Mouse (Mus musculus) kidney, adult 8-10 months (tissue): ENCODE results near the gene Chd9.

ENCODE experiments used
- DNase-seq, 2 experiments: peaks; one replicate each; pipeline ENCODE4 v3.0.0; 2022

Chd9 gene

DNA sequence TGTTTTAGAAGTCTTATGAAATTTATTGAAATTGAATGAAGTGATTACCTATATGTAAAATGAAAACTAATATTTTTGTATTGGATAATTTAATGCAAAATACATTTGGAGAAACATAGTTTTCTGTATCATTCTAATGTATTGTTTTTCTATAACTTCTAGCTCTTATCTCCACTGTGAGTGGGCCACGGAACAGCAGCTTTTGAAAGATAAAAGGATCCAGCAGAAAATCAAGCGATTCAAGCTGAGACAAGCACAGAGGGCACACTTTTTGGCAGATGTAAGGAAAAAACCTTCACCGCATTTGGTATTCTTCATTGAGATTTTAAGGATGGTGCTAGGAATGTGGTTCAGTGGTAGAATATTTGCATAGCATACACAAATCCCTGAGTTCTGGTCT lies 150.6 kb downstream of the Chd9 start:
- DNase-seq = no peak

DNA sequence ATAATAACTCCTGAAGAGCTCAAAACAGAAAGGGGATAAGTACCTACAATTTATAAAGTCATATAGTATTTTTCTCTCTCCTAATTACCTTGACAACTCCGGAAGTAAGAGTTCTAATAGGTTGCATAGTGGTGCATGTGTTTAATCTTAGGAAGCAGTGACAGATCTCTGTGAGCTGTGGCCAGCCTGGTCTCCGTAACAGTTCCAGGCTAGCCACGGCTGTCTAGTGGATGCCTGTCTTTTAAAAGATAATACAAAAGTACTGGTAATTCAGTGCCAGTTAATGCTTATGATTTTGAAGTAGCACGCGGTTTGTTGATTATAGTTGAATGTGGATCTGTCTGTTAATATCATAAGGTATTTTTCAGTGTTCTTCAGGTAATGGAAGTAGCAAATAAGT lies 151.1 kb downstream of the Chd9 start:
- DNase-seq = no peak

- no peak for DNase-seq
Measured at GRCm38 (mm10) chr8:90982087-90982486, 153.9 kb downstream of the Chd9 start.

DNA sequence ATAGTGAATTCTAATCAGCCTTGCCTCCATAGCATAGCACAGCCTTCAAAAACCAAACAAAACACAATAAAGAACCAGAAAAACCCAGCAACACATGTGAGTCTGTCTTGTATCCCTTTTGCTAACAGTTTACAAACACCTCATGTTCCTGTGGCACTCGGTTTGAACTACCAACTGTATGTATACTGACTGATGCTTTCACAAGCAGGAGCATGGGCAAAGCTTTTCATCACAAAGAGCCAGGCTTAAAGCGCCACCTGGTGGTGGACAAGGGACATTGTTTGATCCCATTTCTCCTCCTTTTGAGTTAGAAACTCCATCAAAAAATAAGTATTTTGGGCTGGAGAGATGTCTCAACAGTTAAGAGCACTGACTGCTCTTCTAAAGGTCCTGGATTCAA lies 191.6 kb downstream of the Chd9 start:
- peak; percentile 19 to 35 for DNase-seq

- no peak for DNase-seq
Measured at GRCm38 (mm10) chr8:91034417-91034816, 206.3 kb downstream of the Chd9 start.

DNA sequence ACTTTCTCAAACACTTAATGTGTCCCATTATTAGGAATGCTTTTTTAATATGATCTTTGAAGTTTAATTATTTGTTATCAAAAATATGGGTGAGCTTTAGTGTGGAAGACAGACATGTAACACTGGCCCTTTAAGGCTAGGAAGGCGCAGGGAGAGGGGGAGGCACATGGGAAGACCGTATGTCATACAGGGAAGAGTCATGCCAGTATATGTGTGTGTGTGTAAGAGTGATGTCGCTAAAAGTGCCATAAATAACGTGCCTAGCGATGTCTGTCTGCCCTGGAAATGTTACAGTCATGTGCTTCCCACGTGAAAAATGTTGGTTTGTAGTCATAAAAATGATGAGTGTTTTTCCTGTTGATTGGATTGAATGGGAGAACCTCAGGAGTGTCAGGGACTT lies 208.8 kb downstream of the Chd9 start:
- no peak for DNase-seq

- DNase-seq = no peak
Measured at GRCm38 (mm10) chr8:91038637-91039036, 210.5 kb downstream of the Chd9 start.

GRCm38 (mm10) chr8:91046370-91046769 lies 218.2 kb downstream of the Chd9 start:
- no peak for DNase-seq

GRCm38 (mm10) chr8:91051037-91051436 lies 222.9 kb downstream of the Chd9 start:
- DNase-seq = peak; percentile 46 to 68

- DNase-seq = no peak
Measured at GRCm38 (mm10) chr8:91054418-91054817, 226.3 kb downstream of the Chd9 start.

GRCm38 (mm10) chr8:91056848-91057247 lies 228.7 kb downstream of the Chd9 start:
- no peak for DNase-seq

DNA sequence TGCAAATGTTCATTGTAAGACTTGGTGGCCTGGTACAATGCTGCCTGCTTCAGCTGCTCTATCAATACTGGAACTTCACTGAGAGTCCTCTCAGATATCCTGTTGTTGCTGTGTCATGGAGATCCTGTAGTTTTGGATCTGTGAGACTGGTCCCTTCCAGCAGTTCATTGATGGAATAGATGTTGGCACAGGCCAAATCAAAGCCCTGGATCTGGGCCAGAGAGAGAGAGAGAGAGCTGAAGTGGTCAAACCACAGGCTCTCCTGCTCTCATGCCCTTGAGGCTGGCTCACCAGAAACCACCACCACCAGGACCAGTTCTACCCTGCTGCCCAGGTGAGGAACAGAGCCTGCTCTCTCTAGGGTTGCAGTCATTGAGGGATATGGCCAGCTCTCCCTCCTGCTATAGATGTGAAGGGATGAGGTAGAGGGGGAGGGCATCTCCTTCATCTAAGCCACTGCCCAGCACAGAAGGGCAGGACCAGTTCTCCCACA lies 231.0 kb downstream of the Chd9 start:
- no peak for DNase-seq

DNA sequence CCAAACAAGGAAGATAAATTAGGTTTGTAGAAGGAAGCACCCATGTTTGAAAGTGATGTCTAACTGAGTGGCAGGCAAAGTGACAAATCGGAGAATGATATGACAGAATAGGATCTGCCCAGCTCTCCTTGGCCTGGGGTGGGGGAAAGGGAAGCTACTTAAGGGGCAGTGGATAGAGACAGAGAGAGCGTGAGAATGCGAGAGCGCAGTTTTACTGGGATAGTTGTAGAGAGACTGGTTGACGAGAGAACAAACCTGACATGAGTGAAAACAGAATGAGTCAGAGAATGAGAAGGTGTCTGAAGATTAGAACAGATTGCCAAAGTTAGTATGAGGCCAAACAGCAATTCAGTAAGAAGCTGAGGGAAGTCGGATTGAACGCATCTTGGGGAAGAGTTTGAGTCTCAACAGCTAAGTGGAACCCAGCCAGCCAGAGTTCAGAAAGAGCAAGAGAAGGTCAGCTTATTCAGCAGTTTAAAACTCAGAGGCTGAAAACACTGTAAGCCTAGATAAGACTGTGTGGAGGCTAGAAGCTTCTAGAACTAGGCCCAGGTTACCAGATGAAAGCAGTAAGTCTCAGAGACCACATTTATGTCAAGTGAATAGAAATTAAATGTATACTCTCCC lies 231.8 kb downstream of the Chd9 start:
- peak; percentile 29 to 33 for DNase-seq

GRCm38 (mm10) chr8:91060555-91061471 lies 232.7 kb downstream of the Chd9 start:
- DNase-seq = no peak

DNA sequence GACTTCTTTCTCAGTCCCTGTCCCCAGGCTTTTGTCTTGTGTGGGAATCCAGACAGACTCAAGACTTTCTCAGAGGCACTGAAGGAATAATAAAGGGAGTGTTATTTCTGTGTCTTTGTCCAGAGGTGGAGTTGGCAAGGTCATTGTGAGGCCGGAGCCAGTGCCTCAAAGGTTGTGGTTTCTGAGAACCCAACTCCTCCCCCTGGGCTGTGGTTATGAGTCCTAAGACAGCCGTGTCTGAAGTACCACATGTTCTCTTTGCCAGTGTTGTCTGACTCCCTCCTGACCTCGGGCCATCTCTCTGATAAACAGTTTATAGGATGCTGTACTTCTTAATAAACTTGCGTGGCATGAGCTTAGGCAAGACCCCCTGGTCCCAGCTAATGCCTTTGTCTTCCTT lies 237.0 kb downstream of the Chd9 start:
- no peak for DNase-seq

DNA sequence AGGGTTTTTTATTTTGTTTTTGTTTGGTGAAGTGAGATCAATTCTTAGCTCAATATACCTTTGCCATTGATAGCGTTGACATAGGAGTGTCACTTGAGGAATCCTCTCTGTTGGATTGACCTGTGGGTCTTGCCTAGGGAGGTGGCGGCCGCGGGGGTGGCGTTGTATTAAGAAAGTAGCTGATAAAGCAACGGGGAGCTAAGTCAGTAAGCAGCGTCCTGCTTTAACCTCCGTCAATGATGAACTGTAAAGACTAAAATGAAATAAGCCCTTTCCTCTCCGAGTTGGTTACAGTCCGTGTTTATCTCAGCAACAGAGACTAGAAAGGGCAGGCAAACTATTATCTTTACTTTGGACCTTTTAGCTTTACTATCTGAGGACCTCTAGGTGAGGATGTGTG lies 241.3 kb downstream of the Chd9 start:
- peak in 1 of 2 experiments; percentile 33 for DNase-seq

- peak; percentile 95 for DNase-seq
Measured at GRCm38 (mm10) chr8:91069834-91070233, 241.7 kb downstream of the Chd9 start, which contains the start of gene Rbl2. TSS of gene Rbl2 (plus strand) at chr8:91070057.

- peak; percentile 88 to 92 for DNase-seq
Measured at GRCm38 (mm10) chr8:91070275-91070859, 242.2 kb downstream of the Chd9 start.

GRCm38 (mm10) chr8:91077077-91077867 lies 249.1 kb downstream of the Chd9 start:
- DNase-seq = no peak

DNA sequence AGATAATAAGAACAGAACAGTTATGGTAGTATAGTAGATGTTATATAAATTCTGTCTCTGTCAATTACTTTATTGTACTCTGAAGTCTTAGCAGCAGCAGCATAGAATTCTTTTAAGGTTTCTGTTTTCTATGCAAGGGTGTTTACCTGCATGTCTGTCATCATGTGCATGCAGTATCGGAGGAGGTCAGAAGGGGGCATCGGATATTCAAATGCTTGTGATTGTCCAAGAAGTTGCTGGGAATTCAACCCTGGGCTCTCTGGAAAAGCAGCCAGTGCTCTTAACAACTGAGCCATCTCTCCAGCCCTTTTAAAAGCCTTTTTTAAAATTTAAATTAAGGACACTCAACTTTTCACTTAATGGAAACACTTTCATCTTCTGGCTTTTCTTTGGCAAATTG lies 251.5 kb downstream of the Chd9 start:
- no peak for DNase-seq

DNA sequence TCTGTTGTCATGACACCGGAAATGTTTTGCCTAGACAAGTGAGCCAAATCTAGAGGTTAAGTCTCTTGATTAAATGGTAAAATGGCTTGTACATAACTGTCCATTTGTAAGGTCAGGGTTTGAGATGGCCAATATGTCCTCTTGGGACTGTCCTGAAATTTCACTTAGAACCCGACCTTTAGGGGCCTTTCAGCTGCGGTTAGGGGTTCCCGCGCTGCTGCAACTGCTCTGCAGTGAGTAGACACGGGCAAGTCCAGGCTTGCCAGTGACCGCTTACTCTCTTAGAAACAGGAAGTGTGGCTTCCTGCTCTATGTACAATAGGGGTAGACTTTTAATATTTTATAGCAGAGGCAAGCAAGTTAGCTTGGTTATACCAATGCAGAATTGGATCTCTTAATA lies 253.8 kb downstream of the Chd9 start:
- DNase-seq = no peak

- no peak for DNase-seq
Measured at GRCm38 (mm10) chr8:91082428-91082827, 254.3 kb downstream of the Chd9 start.

GRCm38 (mm10) chr8:91088452-91088851 lies 260.3 kb downstream of the Chd9 start:
- no peak for DNase-seq
